Mouse (Mus musculus): Measurements from ENCODE around the gene Fscn2. TPM values are rescaled to one million over a fixed set of nuclear protein-coding genes. Genes with fewer than 3 reads are reported as not detected.

Gene Fscn2
- 1.9 and 2.2 TPM in 2 replicates for polyA plus RNA-seq (2015; fragmentation: Nextera tagmentation; extraction: Ambion mirVana)

GRCm38 (mm10) chr11:120361295-120361694 lies at the start of gene Fscn2:
Fscn2 (plus strand) TSS chr11:120361534.
- ATAC-seq, result no peak
- 55% methylated on average over 10 of the region's 10 CpGs for WGBS
- H3K9me3 ChIP-seq, result no peaks in the 10 kb centered on the region
- no peak within 1 kb of the TSS for H3K4me2 ChIP-seq (replicated peaks)
- H3K27me3 ChIP-seq, result no peaks in the 10 kb centered on the region
- H3K27ac ChIP-seq, result no peak within 1 kb of the TSS
- H3K4me3 ChIP-seq (replicated peaks), result no peak within 1 kb of the TSS
- H3K36me3 ChIP-seq, result no peaks in the 10 kb centered on the region
- 0 out of 2 replicates have a peak within 1 kb of the TSS, but pooled peaks have one; percentile 36 for H3K9ac ChIP-seq (replicated peaks)
- H3K4me1 ChIP-seq (replicated peaks), result peaks cover 52% of the 10 kb centered on the region

GRCm38 (mm10) chr11:120311561-120311960 lies 49.8 kb upstream of the Fscn2 start:
- Histone ChIP-seq H3K36me3 (no peaks in the 10 kb centered on the region), H3K4me1 (replicated peaks) (peaks cover 55% of the 10 kb centered on the region), H3K4me2 (replicated peaks) (peak overlapping the region; percentile 71), H3K27me3 (peaks cover 14% of the 10 kb centered on the region), H3K9ac (replicated peaks) (peak overlapping the region; percentile 71), H3K9me3 (no peaks in the 10 kb centered on the region), H3K4me3 (replicated peaks) (peak overlapping the region; percentile 42), H3K27ac (peak overlapping the region; percentile 95)
- WGBS, result 46% methylated on average over 10 of the region's 10 CpGs
- no peak for ATAC-seq

- 81% methylated on average over 6 of the region's 6 CpGs for WGBS
- Histone ChIP-seq H3K36me3 (no peaks in the 10 kb centered on the region), H3K27me3 (peaks cover 9% of the 10 kb centered on the region; the same call in 1 of the 2 replicates), H3K4me2 (replicated peaks) (no peak overlapping the region), H3K9me3 (no peaks in the 10 kb centered on the region), H3K9ac (replicated peaks) (no peak overlapping the region), H3K4me3 (replicated peaks) (no peak overlapping the region), H3K4me1 (replicated peaks) (peaks cover 55% of the 10 kb centered on the region), H3K27ac (peak overlapping the region; percentile 95; the same call in 1 of the 2 replicates)
- ATAC-seq, result no peak
These were observed 49.3 kb upstream of the Fscn2 start for GRCm38 (mm10) chr11:120312069-120312468.

- no peak overlapping the region for H3K4me3 ChIP-seq (replicated peaks)
- 0 out of 2 replicates have a peak overlapping the region, but pooled peaks have one; percentile 19 for H3K9ac ChIP-seq (replicated peaks)
- no peak for ATAC-seq
- H3K4me2 ChIP-seq (replicated peaks), result no peak overlapping the region
- peaks cover 48% of the 10 kb centered on the region for H3K4me1 ChIP-seq (replicated peaks)
- H3K27me3 ChIP-seq, result 0 out of 2 replicates have a peak, but pooled peaks cover 2% of the 10 kb centered on the region
- WGBS, result 55% methylated on average over 6 of the region's 6 CpGs
- no peaks in the 10 kb centered on the region for H3K9me3 ChIP-seq
- peak overlapping the region; percentile 99 for H3K27ac ChIP-seq
- H3K36me3 ChIP-seq, result no peaks in the 10 kb centered on the region
These were observed 47.2 kb upstream of the Fscn2 start for GRCm38 (mm10) chr11:120313906-120314685.

DNA sequence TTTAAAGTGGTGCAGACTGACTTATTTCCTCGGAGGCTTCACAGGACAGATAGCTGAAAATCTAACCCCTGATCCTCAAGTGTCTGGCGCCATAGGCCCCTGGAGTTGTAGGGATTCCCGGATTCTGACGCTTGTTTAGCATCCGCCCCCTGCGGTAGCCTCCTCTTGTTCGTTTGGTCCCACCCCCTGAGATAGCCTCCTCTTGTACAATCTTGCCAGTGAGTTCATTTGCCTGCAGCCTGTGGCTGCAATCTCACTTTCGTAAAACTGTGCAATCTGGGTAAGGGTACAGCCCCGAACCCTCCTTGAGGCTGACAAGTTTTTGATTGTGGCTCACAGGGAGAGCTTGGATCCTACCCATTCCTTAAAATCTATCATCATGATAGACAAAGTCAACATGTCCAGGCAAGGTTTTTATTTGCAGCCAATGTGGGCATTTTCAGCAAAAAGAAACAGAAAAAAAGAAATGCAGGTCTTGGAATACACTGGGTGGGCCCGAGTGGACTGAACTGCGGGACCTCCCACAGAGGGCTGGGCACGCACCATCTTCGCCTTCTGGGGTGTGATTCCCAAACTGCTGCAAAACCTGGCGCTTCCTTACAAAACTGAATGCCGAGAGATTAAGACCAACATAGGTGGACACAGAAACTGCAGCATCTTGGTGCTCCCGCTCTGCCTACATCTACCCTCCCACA lies 46.5 kb upstream of the Fscn2 start:
- Histone ChIP-seq H3K36me3 (no peaks in the 10 kb centered on the region), H3K4me3 (replicated peaks) (peak overlapping the region; percentile 52), H3K4me1 (replicated peaks) (peaks cover 48% of the 10 kb centered on the region), H3K27me3 (no peaks in the 10 kb centered on the region), H3K9ac (replicated peaks) (peak overlapping the region; percentile 57), H3K9me3 (no peaks in the 10 kb centered on the region), H3K27ac (peak overlapping the region; percentile 99), H3K4me2 (replicated peaks) (peak overlapping the region; percentile 89)
- 32% methylated on average over 16 of the region's 16 CpGs for WGBS
- no peak for ATAC-seq

- H3K9ac ChIP-seq (replicated peaks), result peak overlapping the region; percentile 57
- peak overlapping the region; percentile 89 for H3K4me2 ChIP-seq (replicated peaks)
- ATAC-seq, result peak; percentile 25; the same call in 1 of the 2 replicates
- no peaks in the 10 kb centered on the region for H3K9me3 ChIP-seq
- H3K27me3 ChIP-seq, result no peaks in the 10 kb centered on the region
- 19% methylated on average over 4 of the region's 4 CpGs for WGBS
- H3K27ac ChIP-seq, result peak overlapping the region; percentile 99
- no peaks in the 10 kb centered on the region for H3K36me3 ChIP-seq
- peak overlapping the region; percentile 52 for H3K4me3 ChIP-seq (replicated peaks)
- H3K4me1 ChIP-seq (replicated peaks), result peaks cover 46% of the 10 kb centered on the region
These were observed 45.9 kb upstream of the Fscn2 start for GRCm38 (mm10) chr11:120315416-120315761.

GRCm38 (mm10) chr11:120315832-120316689 lies 45.3 kb upstream of the Fscn2 start:
- Histone ChIP-seq H3K9me3 (no peaks in the 10 kb centered on the region), H3K27ac (peak overlapping the region; percentile 99), H3K27me3 (no peaks in the 10 kb centered on the region), H3K4me2 (replicated peaks) (peak overlapping the region; percentile 89), H3K4me1 (replicated peaks) (peaks cover 42% of the 10 kb centered on the region), H3K4me3 (replicated peaks) (peak overlapping the region; percentile 52), H3K9ac (replicated peaks) (peak overlapping the region; percentile 86), H3K36me3 (no peaks in the 10 kb centered on the region)
- ATAC-seq, result peak; percentile 97
- WGBS, result 3% methylated on average over 37 of the region's 37 CpGs

- ATAC-seq, result peak; percentile 9
- no peaks in the 10 kb centered on the region for H3K36me3 ChIP-seq
- no peaks in the 10 kb centered on the region for H3K9me3 ChIP-seq
- WGBS, result 34% methylated on average over 13 of the region's 13 CpGs
- H3K27ac ChIP-seq, result peak overlapping the region; percentile 99
- peak overlapping the region; percentile 52 for H3K4me3 ChIP-seq (replicated peaks)
- H3K9ac ChIP-seq (replicated peaks), result peak overlapping the region; percentile 86
- no peaks in the 10 kb centered on the region for H3K27me3 ChIP-seq
- H3K4me1 ChIP-seq (replicated peaks), result peaks cover 35% of the 10 kb centered on the region
- H3K4me2 ChIP-seq (replicated peaks), result peak overlapping the region; percentile 89
These were observed 44.6 kb upstream of the Fscn2 start for GRCm38 (mm10) chr11:120316690-120317254.

DNA sequence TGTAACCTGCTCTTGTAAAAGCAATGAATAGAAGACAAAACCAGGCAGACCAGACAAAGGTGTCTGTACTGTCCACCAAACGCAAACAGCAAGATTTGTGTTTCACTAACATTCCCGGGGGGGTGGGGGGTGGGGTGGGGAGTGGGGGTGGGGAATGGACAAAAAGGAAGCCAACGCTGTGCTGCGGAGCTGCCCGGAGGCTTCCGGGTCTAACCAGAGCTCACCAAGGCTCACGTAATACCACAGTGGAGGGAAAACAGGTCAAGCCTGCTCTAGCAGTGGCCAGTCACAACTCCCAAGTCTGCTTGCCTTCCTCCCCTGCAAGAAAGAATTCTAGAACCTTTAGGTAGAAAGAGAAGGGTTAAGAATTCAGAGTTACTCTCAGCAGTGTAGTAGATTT lies 43.9 kb upstream of the Fscn2 start:
- Histone ChIP-seq H3K4me1 (replicated peaks) (peaks cover 31% of the 10 kb centered on the region), H3K36me3 (no peaks in the 10 kb centered on the region), H3K27ac (peak overlapping the region; percentile 99), H3K4me3 (replicated peaks) (no peak overlapping the region), H3K9me3 (no peaks in the 10 kb centered on the region), H3K4me2 (replicated peaks) (peak overlapping the region; percentile 89), H3K9ac (replicated peaks) (peak overlapping the region; percentile 86; the same call in 1 of the 2 replicates), H3K27me3 (no peaks in the 10 kb centered on the region)
- no peak for ATAC-seq
- 70% methylated on average over 7 of the region's 7 CpGs for WGBS

DNA sequence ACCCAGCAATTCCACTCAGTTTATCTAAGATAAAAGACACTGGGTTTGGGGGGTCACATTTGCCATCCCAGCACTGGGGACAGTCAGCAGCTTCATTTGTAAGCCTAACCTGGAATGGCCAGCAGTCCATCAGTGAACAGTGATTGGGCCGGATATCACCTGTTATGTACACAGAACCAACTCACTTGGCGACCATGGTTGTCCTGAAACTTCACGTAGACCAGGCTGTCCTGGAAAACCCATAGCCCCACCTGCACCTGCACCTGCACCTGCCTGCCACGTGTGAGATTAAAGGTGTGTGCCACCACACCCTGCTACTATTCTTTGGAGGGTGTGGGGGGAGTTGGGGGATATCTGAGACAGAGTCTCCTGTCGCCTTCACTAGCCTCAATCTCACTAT lies 42.0 kb upstream of the Fscn2 start:
- H3K4me2 ChIP-seq (replicated peaks), result no peak overlapping the region
- no peak overlapping the region for H3K27ac ChIP-seq
- no peak overlapping the region for H3K9ac ChIP-seq (replicated peaks)
- no peaks in the 10 kb centered on the region for H3K36me3 ChIP-seq
- no peak for ATAC-seq
- H3K4me1 ChIP-seq (replicated peaks), result peaks cover 27% of the 10 kb centered on the region
- WGBS, result 90% methylated on average over 5 of the region's 5 CpGs
- H3K9me3 ChIP-seq, result no peaks in the 10 kb centered on the region
- H3K27me3 ChIP-seq, result no peaks in the 10 kb centered on the region
- H3K4me3 ChIP-seq (replicated peaks), result no peak overlapping the region

GRCm38 (mm10) chr11:120320156-120320555 lies 41.2 kb upstream of the Fscn2 start:
- Histone ChIP-seq H3K9ac (replicated peaks) (no peak overlapping the region), H3K9me3 (no peaks in the 10 kb centered on the region), H3K4me1 (replicated peaks) (peaks cover 19% of the 10 kb centered on the region), H3K27me3 (no peaks in the 10 kb centered on the region), H3K27ac (no peak overlapping the region), H3K4me3 (replicated peaks) (no peak overlapping the region), H3K36me3 (no peaks in the 10 kb centered on the region), H3K4me2 (replicated peaks) (no peak overlapping the region)
- WGBS, result 95% methylated on average over 10 of the region's 10 CpGs
- no peak for ATAC-seq
